Mouse (Mus musculus): ENCODE results near the gene Gtf2f2. TPM values are rescaled to one million over a fixed set of nuclear protein-coding genes. Genes with fewer than 3 reads are reported as not detected.

The Gtf2f2 gene
- polyA plus RNA-seq (2014; fragmentation: Nextera tagmentation; extraction: Ambion mirVana): 29.8 and 34.9 TPM in 2 replicates

DNA sequence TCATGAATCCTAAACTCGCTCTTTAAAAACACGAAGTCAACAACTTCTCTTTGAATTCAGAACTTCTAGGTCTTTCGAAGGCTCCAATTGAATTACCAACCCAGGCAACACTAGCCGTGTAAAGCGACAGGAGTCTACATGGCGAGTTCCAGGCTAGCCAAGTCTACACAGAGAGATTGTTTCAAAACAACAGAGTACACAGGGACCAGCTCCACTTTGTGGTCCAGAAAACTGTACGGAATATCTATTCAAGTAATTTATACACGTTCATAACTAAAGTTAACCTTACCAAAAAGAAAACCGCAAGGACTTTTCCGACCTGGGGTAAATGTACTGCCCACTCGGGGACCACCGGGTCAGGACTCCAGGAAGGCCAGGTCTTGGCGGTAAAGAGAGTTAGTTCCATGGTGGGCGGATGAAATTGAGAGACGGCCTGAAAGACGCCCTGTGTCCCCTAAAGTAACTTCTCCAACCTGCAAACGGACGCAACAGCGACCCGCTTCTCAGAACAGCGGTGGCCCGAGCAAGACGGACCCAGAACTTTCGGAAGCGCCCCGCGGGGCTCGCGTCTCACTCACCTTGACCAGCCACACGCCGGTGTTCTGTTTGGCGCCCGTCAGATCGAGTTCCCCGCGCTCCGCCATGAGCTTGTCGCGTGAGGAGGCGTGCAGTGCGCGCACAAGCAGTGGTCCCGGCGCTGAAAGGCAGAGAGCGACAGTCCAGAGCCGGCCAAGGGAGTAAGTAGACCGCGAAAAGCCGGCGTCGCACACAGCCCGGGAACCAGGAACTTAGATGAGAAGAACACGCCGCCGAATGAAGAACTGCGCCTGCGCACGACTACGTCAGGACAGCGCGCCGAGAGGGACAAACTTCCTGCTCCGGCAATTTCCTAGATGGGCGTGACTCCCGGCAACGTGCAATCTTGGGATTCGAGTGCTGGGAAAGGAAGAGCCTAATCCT is at the start of gene Gtf2f2:
Gtf2f2 (minus strand) TSS at position 764 of the 960 bp plus-strand sequence.
- H3K36me3 ChIP-seq (ENCODE audit: control insufficient read depth, insufficient read depth, low read length): peaks cover 10% of the 10 kb centered on the region; the same call in 1 of the 2 replicates
- WGBS: 1% methylated on average over 64 of the region's 67 CpGs
- H3K4me2 ChIP-seq (ENCODE audit: low read depth, low read length): peak within 1 kb of the TSS; percentile 80
- ATAC-seq (ENCODE audit: low read depth) (peak; percentile 95), DNase-seq (ENCODE audit: low spot score) (peak; percentile 96)
- H3K4me1 ChIP-seq (ENCODE audit: control insufficient read depth, insufficient read depth, low read length): peaks cover 15% of the 10 kb centered on the region; the same call in 1 of the 2 replicates
- H3K4me3 ChIP-seq (ENCODE audit: low read depth, low read length): peak within 1 kb of the TSS; percentile 94
- H3K9me3 ChIP-seq (ENCODE audit: control insufficient read depth, low read length): no peaks in the 10 kb centered on the region
- H3K27me3 ChIP-seq (replicated peaks; ENCODE audit: control insufficient read depth, insufficient read depth, low read length): no peaks in the 10 kb centered on the region
- H3K9ac ChIP-seq (ENCODE audit: low read depth, low read length): peak within 1 kb of the TSS; percentile 88
- H3K27ac ChIP-seq (replicated peaks; ENCODE audit: low read depth, low read length): peak within 1 kb of the TSS; percentile 85

DNA sequence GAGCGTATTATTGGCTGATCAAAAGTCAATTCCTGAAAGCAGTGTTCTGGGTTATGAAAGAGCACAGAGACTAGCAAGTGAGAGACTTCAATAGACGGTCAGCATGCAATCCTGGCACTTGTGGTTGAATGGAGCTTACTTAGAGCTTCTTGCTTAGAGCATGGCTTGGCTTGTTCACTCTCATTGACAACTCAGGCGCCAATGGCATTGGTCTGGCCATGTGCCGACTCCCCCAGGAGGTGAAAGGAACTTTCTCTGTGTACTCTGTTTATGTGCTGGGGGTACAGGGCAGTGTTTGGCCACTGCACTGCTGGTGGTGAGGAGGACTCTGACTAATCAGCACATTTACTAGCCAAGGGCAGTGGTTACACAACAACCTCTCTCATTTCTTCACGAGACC is 48.8 kb upstream of the Gtf2f2 start:
- ATAC-seq (ENCODE audit: low read depth): no peak
- Histone ChIP-seq H3K9ac (ENCODE audit: low read depth, low read length) (no peak overlapping the region), H3K36me3 (ENCODE audit: control insufficient read depth, insufficient read depth, low read length) (no peaks in the 10 kb centered on the region), H3K4me3 (ENCODE audit: low read depth, low read length) (no peak overlapping the region), H3K4me2 (ENCODE audit: low read depth, low read length) (no peak overlapping the region), H3K27me3 (replicated peaks; ENCODE audit: control insufficient read depth, insufficient read depth, low read length) (no peaks in the 10 kb centered on the region), H3K4me1 (ENCODE audit: control insufficient read depth, insufficient read depth, low read length) (no peaks in the 10 kb centered on the region), H3K27ac (replicated peaks; ENCODE audit: low read depth, low read length) (no peak overlapping the region), H3K9me3 (ENCODE audit: control insufficient read depth, low read length) (no peaks in the 10 kb centered on the region)
- no peak for DNase-seq (ENCODE audit: low spot score)
- 79% methylated on average over 5 of the region's 5 CpGs for WGBS

GRCm38 (mm10) chr14:76053726-76054125 is 43.1 kb upstream of the Gtf2f2 start:
- Histone ChIP-seq H3K9ac (ENCODE audit: low read depth, low read length) (no peak overlapping the region), H3K4me2 (ENCODE audit: low read depth, low read length) (no peak overlapping the region), H3K9me3 (ENCODE audit: control insufficient read depth, low read length) (no peaks in the 10 kb centered on the region), H3K4me1 (ENCODE audit: control insufficient read depth, insufficient read depth, low read length) (no peaks in the 10 kb centered on the region), H3K36me3 (ENCODE audit: control insufficient read depth, insufficient read depth, low read length) (no peaks in the 10 kb centered on the region), H3K4me3 (ENCODE audit: low read depth, low read length) (no peak overlapping the region), H3K27me3 (replicated peaks; ENCODE audit: control insufficient read depth, insufficient read depth, low read length) (no peaks in the 10 kb centered on the region), H3K27ac (replicated peaks; ENCODE audit: low read depth, low read length) (no peak overlapping the region)
- ATAC-seq (ENCODE audit: low read depth) (no peak), DNase-seq (ENCODE audit: low spot score) (no peak)
- 83% methylated on average over 11 of the region's 11 CpGs for WGBS

DNA sequence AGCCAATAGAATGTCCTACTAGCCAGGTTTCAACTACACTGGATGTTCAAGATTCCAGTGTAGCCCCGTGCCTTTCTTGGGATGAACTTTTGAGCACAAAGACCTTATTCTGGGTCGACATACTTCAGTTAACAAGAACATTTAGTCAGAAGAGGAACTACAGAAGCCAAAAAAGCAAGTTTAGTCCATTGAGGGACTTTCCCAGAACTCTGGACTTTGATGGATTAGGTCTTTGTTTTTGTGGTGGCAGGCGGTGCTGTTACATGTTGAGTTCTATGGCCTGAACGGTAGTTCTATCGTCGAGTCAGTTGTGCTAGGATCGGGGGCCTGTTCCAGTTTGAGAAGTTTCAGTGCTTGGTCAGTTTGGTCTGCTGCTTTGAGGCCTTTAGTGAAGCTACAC is 41.3 kb upstream of the Gtf2f2 start:
- Histone ChIP-seq H3K27ac (replicated peaks; ENCODE audit: low read depth, low read length) (no peak overlapping the region), H3K4me3 (ENCODE audit: low read depth, low read length) (no peak overlapping the region), H3K4me1 (ENCODE audit: control insufficient read depth, insufficient read depth, low read length) (no peaks in the 10 kb centered on the region), H3K27me3 (replicated peaks; ENCODE audit: control insufficient read depth, insufficient read depth, low read length) (no peaks in the 10 kb centered on the region), H3K9me3 (ENCODE audit: control insufficient read depth, low read length) (no peaks in the 10 kb centered on the region), H3K36me3 (ENCODE audit: control insufficient read depth, insufficient read depth, low read length) (no peaks in the 10 kb centered on the region), H3K9ac (ENCODE audit: low read depth, low read length) (no peak overlapping the region), H3K4me2 (ENCODE audit: low read depth, low read length) (no peak overlapping the region)
- 85% methylated on average over 7 of the region's 7 CpGs for WGBS
- DNase-seq (ENCODE audit: low spot score) (no peak), ATAC-seq (ENCODE audit: low read depth) (no peak)

- H3K9me3 ChIP-seq (ENCODE audit: control insufficient read depth, low read length): no peaks in the 10 kb centered on the region
- H3K4me2 ChIP-seq (ENCODE audit: low read depth, low read length): no peak overlapping the region
- WGBS: 52% methylated on average over 1 of the region's 1 CpGs
- no peaks in the 10 kb centered on the region for H3K27me3 ChIP-seq (replicated peaks; ENCODE audit: control insufficient read depth, insufficient read depth, low read length)
- DNase-seq (ENCODE audit: low spot score) (no peak), ATAC-seq (ENCODE audit: low read depth) (no peak)
- no peak overlapping the region for H3K27ac ChIP-seq (replicated peaks; ENCODE audit: low read depth, low read length)
- H3K4me1 ChIP-seq (ENCODE audit: control insufficient read depth, insufficient read depth, low read length): no peaks in the 10 kb centered on the region
- no peak overlapping the region for H3K9ac ChIP-seq (ENCODE audit: low read depth, low read length)
- no peak overlapping the region for H3K4me3 ChIP-seq (ENCODE audit: low read depth, low read length)
- H3K36me3 ChIP-seq (ENCODE audit: control insufficient read depth, insufficient read depth, low read length): no peaks in the 10 kb centered on the region
These were observed 35.1 kb upstream of the Gtf2f2 start for GRCm38 (mm10) chr14:76045767-76046166.

GRCm38 (mm10) chr14:76044164-76044557 is 33.5 kb upstream of the Gtf2f2 start:
- WGBS: 52% methylated on average over 3 of the region's 3 CpGs
- Histone ChIP-seq H3K9ac (ENCODE audit: low read depth, low read length) (no peak overlapping the region), H3K27me3 (replicated peaks; ENCODE audit: control insufficient read depth, insufficient read depth, low read length) (no peaks in the 10 kb centered on the region), H3K36me3 (ENCODE audit: control insufficient read depth, insufficient read depth, low read length) (no peaks in the 10 kb centered on the region), H3K9me3 (ENCODE audit: control insufficient read depth, low read length) (no peaks in the 10 kb centered on the region), H3K27ac (replicated peaks; ENCODE audit: low read depth, low read length) (no peak overlapping the region), H3K4me2 (ENCODE audit: low read depth, low read length) (no peak overlapping the region), H3K4me1 (ENCODE audit: control insufficient read depth, insufficient read depth, low read length) (no peaks in the 10 kb centered on the region), H3K4me3 (ENCODE audit: low read depth, low read length) (no peak overlapping the region)
- no peak for DNase-seq (ENCODE audit: low spot score)
- ATAC-seq (ENCODE audit: low read depth): no peak

- no peaks in the 10 kb centered on the region for H3K4me1 ChIP-seq (ENCODE audit: control insufficient read depth, insufficient read depth, low read length)
- H3K4me3 ChIP-seq (ENCODE audit: low read depth, low read length): no peak overlapping the region
- H3K9ac ChIP-seq (ENCODE audit: low read depth, low read length): no peak overlapping the region
- DNase-seq (ENCODE audit: low spot score) (no peak), ATAC-seq (ENCODE audit: low read depth) (no peak)
- H3K27me3 ChIP-seq (replicated peaks; ENCODE audit: control insufficient read depth, insufficient read depth, low read length): no peaks in the 10 kb centered on the region
- no peaks in the 10 kb centered on the region for H3K36me3 ChIP-seq (ENCODE audit: control insufficient read depth, insufficient read depth, low read length)
- no peak overlapping the region for H3K4me2 ChIP-seq (ENCODE audit: low read depth, low read length)
- no peak overlapping the region for H3K27ac ChIP-seq (replicated peaks; ENCODE audit: low read depth, low read length)
- WGBS: 72% methylated on average over 14 of the region's 14 CpGs
- no peaks in the 10 kb centered on the region for H3K9me3 ChIP-seq (ENCODE audit: control insufficient read depth, low read length)
These were observed 32.8 kb upstream of the Gtf2f2 start for GRCm38 (mm10) chr14:76043251-76044163.

- DNase-seq (ENCODE audit: low spot score): peak; percentile 75
- Histone ChIP-seq H3K36me3 (ENCODE audit: control insufficient read depth, insufficient read depth, low read length) (no peaks in the 10 kb centered on the region), H3K4me1 (ENCODE audit: control insufficient read depth, insufficient read depth, low read length) (peaks cover 10% of the 10 kb centered on the region), H3K9me3 (ENCODE audit: control insufficient read depth, low read length) (no peaks in the 10 kb centered on the region), H3K27me3 (replicated peaks; ENCODE audit: control insufficient read depth, insufficient read depth, low read length) (no peaks in the 10 kb centered on the region), H3K9ac (ENCODE audit: low read depth, low read length) (0 out of 2 replicates have a peak overlapping the region, but pooled peaks have one; percentile 21), H3K4me2 (ENCODE audit: low read depth, low read length) (peak overlapping the region; percentile 20; the same call in 1 of the 2 replicates), H3K4me3 (ENCODE audit: low read depth, low read length) (no peak overlapping the region), H3K27ac (replicated peaks; ENCODE audit: low read depth, low read length) (no peak overlapping the region; the same call in 1 of the 2 replicates)
- 18% methylated on average over 7 of the region's 7 CpGs for WGBS
- peak; percentile 73; the same call in 1 of the 2 replicates for ATAC-seq (ENCODE audit: low read depth)
These were observed 22.6 kb upstream of the Gtf2f2 start for GRCm38 (mm10) chr14:76033221-76033637.

Measured in embryonic facial prominence, embryonic 14.5 days (tissue).